Mouse (Mus musculus): ENCODE measurements at regions not wholly inside any gene's neighbourhood (a gene's known extent, or its start where the extent isn't known, plus 50 kb on each side); places are given as distances from the start of the nearest gene placed in this dataset.

- DNase-seq, result no peak
Measured at GRCm38 (mm10) chr10:38147421-38147820, 674.2 kb downstream of the Rfpl4b start.

- no peak for DNase-seq
Measured at GRCm38 (mm10) chr10:38139196-38139595, 682.4 kb downstream of the Rfpl4b start.

GRCm38 (mm10) chr10:38121911-38122573 lies 699.5 kb downstream of the Rfpl4b start:
- peak; percentile 75 for DNase-seq

GRCm38 (mm10) chr10:38118601-38119000 lies 703.0 kb downstream of the Rfpl4b start:
- no peak for DNase-seq

GRCm38 (mm10) chr10:38116516-38116915 lies 705.1 kb downstream of the Rfpl4b start:
- no peak for DNase-seq

GRCm38 (mm10) chr10:38114194-38114593 lies 707.4 kb downstream of the Rfpl4b start:
- DNase-seq, result no peak

- no peak for DNase-seq
Measured at GRCm38 (mm10) chr10:38108591-38108990, 713.0 kb downstream of the Rfpl4b start.

- no peak for DNase-seq
Measured at GRCm38 (mm10) chr10:38103570-38103969, 718.0 kb downstream of the Rfpl4b start.

- no peak for DNase-seq
Measured at GRCm38 (mm10) chr10:38078521-38078920, 743.1 kb downstream of the Rfpl4b start.

GRCm38 (mm10) chr10:38072394-38072793 lies 749.2 kb downstream of the Rfpl4b start:
- DNase-seq, result no peak

GRCm38 (mm10) chr10:38059050-38059449 lies 762.5 kb downstream of the Rfpl4b start:
- DNase-seq, result no peak

GRCm38 (mm10) chr10:38010452-38010851 lies 811.1 kb downstream of the Rfpl4b start:
- DNase-seq, result no peak

GRCm38 (mm10) chr10:37995691-37996445 lies 825.7 kb downstream of the Rfpl4b start:
- no peak for DNase-seq

GRCm38 (mm10) chr10:37988297-37989263 lies 833.0 kb downstream of the Rfpl4b start:
- DNase-seq, result no peak

GRCm38 (mm10) chr10:37978899-37979539 lies 840.3 kb upstream of the Marcks start:
- no peak for DNase-seq

GRCm38 (mm10) chr10:37960051-37960450 lies 821.3 kb upstream of the Marcks start:
- DNase-seq, result no peak

- DNase-seq, result no peak
Measured at GRCm38 (mm10) chr10:37914780-37915179, 776.1 kb upstream of the Marcks start.

GRCm38 (mm10) chr10:37911669-37912068 lies 772.9 kb upstream of the Marcks start:
- no peak for DNase-seq

GRCm38 (mm10) chr10:37908276-37908675 lies 769.6 kb upstream of the Marcks start:
- no peak for DNase-seq

- no peak for DNase-seq
Measured at GRCm38 (mm10) chr10:37907731-37908130, 769.0 kb upstream of the Marcks start.

GRCm38 (mm10) chr10:37887961-37888360 lies 749.2 kb upstream of the Marcks start:
- DNase-seq, result peak; percentile 51

GRCm38 (mm10) chr10:37880841-37881240 lies 742.1 kb upstream of the Marcks start:
- no peak for DNase-seq
